ENCODE assay signal across 10 mouse cellular contexts in the genomic region with DNA sequence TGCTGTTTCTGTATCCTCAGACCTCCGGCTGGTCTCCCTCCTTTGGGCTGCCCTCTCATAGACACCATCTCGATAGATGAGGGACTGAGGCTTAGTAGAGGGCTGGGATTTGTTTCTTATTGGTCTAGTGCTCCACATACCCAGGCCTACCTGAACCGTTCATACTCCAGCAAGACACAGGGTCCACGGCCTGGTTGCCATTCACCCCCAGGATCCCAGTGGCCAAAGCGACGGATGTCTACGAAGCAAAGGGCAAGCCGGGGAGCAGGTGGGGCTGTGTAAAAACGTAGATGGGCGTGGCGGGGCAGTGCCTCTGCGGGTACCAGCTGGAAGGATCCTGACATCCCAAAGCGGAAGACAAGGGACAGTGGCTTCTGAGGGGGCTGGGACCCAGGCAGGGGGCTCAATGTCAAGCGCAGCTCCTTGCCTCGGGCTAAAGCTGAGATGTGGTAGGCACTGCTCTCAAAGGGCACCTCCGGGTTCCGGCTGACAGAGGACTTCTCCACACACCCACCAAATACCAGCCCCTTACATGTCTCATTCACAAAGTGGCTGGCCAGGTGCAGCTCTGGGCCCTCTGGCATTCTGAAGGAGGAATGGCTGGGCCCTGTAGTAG. TPM values are rescaled to one million over a fixed set of nuclear protein-coding genes. Genes with fewer than 3 reads are reported as not detected.
DNase-seq lines count a peak whose midpoint lies in the region; ATAC-seq and TF ChIP-seq lines count a peak whose summit lies in the region.
"Had no signal": no experiment of that assay in that cellular context is flagged by ENCODE, and none has a peak within 500 bp of the region (broad histone marks: within the 10 kb centered on the region; RNA-seq: fewer than 3 reads in every experiment).

No protein-coding gene starts in this region.

- H3K27me3 ChIP-seq in heart, postnatal 0 days (ENCODE audit: control insufficient read depth, insufficient read depth, low read length), result no peaks in the 10 kb centered on the region
- no peaks in the 10 kb centered on the region for H3K27me3 ChIP-seq in megakaryocyte, embryonic 14.5 days (replicated peaks)
- H3K27me3 ChIP-seq in forebrain, postnatal 0 days (ENCODE audit: insufficient read depth, low read length), result no peaks in the 10 kb centered on the region
- no peaks in the 10 kb centered on the region for H3K27me3 ChIP-seq in midbrain, postnatal 0 days (ENCODE audit: insufficient read depth, low read length)

- H3K9ac ChIP-seq in heart, postnatal 0 days (replicated peaks; ENCODE audit: low read depth, low read length), result 0 out of 2 replicates have a peak overlapping the region, but pooled peaks have one; percentile 58
- no peak overlapping the region for H3K9ac ChIP-seq in forebrain, postnatal 0 days
- no peak overlapping the region for H3K9ac ChIP-seq in midbrain, postnatal 0 days (replicated peaks; ENCODE audit: low read length, poor library complexity, severe bottlenecking)

- H3K4me3 ChIP-seq in heart, postnatal 0 days (ENCODE audit: low read depth, low read length), result no peak overlapping the region
- H3K4me3 ChIP-seq in megakaryocyte, embryonic 14.5 days (replicated peaks), result peak overlapping the region; percentile 14
- no peak overlapping the region for H3K4me3 ChIP-seq in forebrain, postnatal 0 days (ENCODE audit: low read depth, low read length)
- no peak overlapping the region for H3K4me3 ChIP-seq in midbrain, postnatal 0 days (ENCODE audit: low read depth, low read length)

- no peaks in the 10 kb centered on the region for H3K9me3 ChIP-seq in heart, postnatal 0 days (replicated peaks; ENCODE audit: control insufficient read depth, low read length)
- H3K9me3 ChIP-seq in megakaryocyte, embryonic 14.5 days, result no peaks in the 10 kb centered on the region
- no peaks in the 10 kb centered on the region for H3K9me3 ChIP-seq in forebrain, postnatal 0 days (ENCODE audit: low read length)
- no peaks in the 10 kb centered on the region for H3K9me3 ChIP-seq in midbrain, postnatal 0 days (ENCODE audit: low read length)

- peaks cover 6% of the 10 kb centered on the region for H3K4me1 ChIP-seq in heart, postnatal 0 days (ENCODE audit: control insufficient read depth, insufficient read depth)
- H3K4me1 ChIP-seq in megakaryocyte, embryonic 14.5 days, result peaks cover 31% of the 10 kb centered on the region
- 0 out of 2 replicates have a peak, but pooled peaks cover 3% of the 10 kb centered on the region for H3K4me1 ChIP-seq in forebrain, postnatal 0 days (ENCODE audit: insufficient read depth)
- peaks cover 8% of the 10 kb centered on the region; the same call in 1 of the 2 replicates for H3K4me1 ChIP-seq in midbrain, postnatal 0 days (ENCODE audit: insufficient read depth, low read length)

- no peak overlapping the region for H3K27ac ChIP-seq in heart, postnatal 0 days (ENCODE audit: low read depth)
- no peak overlapping the region for H3K27ac ChIP-seq in forebrain, postnatal 0 days (ENCODE audit: low read depth, low read length)
- H3K27ac ChIP-seq in midbrain, postnatal 0 days (ENCODE audit: low read depth, low read length), result peak overlapping the region; percentile 87; the same call in 1 of the 2 replicates

- H3K36me3 ChIP-seq in heart, postnatal 0 days (replicated peaks; ENCODE audit: control insufficient read depth, insufficient read depth, low read length), result peaks cover 8% of the 10 kb centered on the region
- H3K36me3 ChIP-seq in megakaryocyte, embryonic 14.5 days (replicated peaks; ENCODE audit: low read length), result peaks cover 44% of the 10 kb centered on the region
- peaks cover 13% of the 10 kb centered on the region; the same call in 1 of the 2 replicates for H3K36me3 ChIP-seq in forebrain, postnatal 0 days (ENCODE audit: insufficient read depth)
- peaks cover 14% of the 10 kb centered on the region for H3K36me3 ChIP-seq in midbrain, postnatal 0 days (ENCODE audit: insufficient read depth, low read length)

- no peak overlapping the region; the same call in 1 of the 2 replicates for H3K4me2 ChIP-seq in heart, postnatal 0 days (ENCODE audit: low read depth, low read length)
- H3K4me2 ChIP-seq in forebrain, postnatal 0 days (ENCODE audit: low read depth), result 0 out of 2 replicates have a peak overlapping the region, but pooled peaks have one; percentile 79
- peak overlapping the region; percentile 75 for H3K4me2 ChIP-seq in midbrain, postnatal 0 days (ENCODE audit: low read depth, low read length, poor library complexity, severe bottlenecking)

- no peak for TF ChIP-seq EP300 in heart, postnatal 0 days (IDR thresholded peaks at IDR 0.05; ENCODE audit: low read depth)

- no peak for TF ChIP-seq CTCF in heart, postnatal 0 days (IDR thresholded peaks at IDR 0.05; ENCODE audit: low read depth)
- no peak for TF ChIP-seq CTCF in forebrain, postnatal 0 days (IDR thresholded peaks at IDR 0.05; ENCODE audit: low read depth)
- no peak for TF ChIP-seq CTCF in midbrain, postnatal 0 days (IDR thresholded peaks at IDR 0.05)

- WGBS in heart, postnatal 0 days, result 85% methylated on average over 17 of the region's 17 CpGs
- 85% methylated on average over 17 of the region's 17 CpGs for whole genome bisulfite sequencing in forebrain, postnatal 0 days
- 88% methylated on average over 17 of the region's 17 CpGs for WGBS in midbrain, postnatal 0 days

- ATAC-seq in heart, postnatal 0 days (ENCODE audit: insufficient read depth, low read depth), result no peak
- no peak for ATAC-seq in megakaryocyte, adult 5-6 weeks (ENCODE audit: poor library complexity, severe bottlenecking)
- ATAC-seq in forebrain, postnatal 0 days, result no peak
- no peak for ATAC-seq in midbrain, postnatal 0 days (ENCODE audit: low FRiP score)
- ATAC-seq in frontal cortex, adult (ENCODE audit: low TSS enrichment), result no peak

- DNase-seq in heart, postnatal 0 days (ENCODE audit: low spot score), result no peak
- DNase-seq in heart, postnatal 4 days, result no peak
- DNase-seq in forebrain, postnatal 0 days, result no peak
- no peak for DNase-seq in midbrain, postnatal 0 days (ENCODE audit: low spot score)
- no peak for DNase-seq in layer of hippocampus, adult 18-20 months (ENCODE audit: low spot score in 2 of 2)
- DNase-seq: cerebellum, adult 11 months; heart, adult 18-20 months had no signal

RNA-seq across cellular contexts. Expression of gene Neil1, which starts 1.5 kb away (rescaled TPM):
- 10.3 and 13.6 TPM in 2 replicates for total RNA-seq in heart, postnatal 0 days (2014; rRNA removed; ENCODE audit: low replicate concordance)
- polyA plus RNA-seq in heart, postnatal 0 days (2015; fragmentation: Nextera tagmentation; extraction: Ambion mirVana), result 5.1 and 5.9 TPM in 2 replicates
- total RNA-seq in heart, postnatal 4 days (2021), result 1 to 10 TPM; 3.5 to 5.0 TPM
- polyA plus RNA-seq in megakaryocyte, embryonic 14.5 days (2012; ENCODE audit: insufficient read depth, low replicate concordance), result 9.2 and 10.4 TPM in 2 replicates
- total RNA-seq in megakaryocyte, adult 5-6 weeks (2015), result 5.4 and 5.5 TPM in 2 replicates
- 2.1 and 4.1 TPM in 2 replicates for total RNA-seq in megakaryocyte, adult 5-6 weeks (2017)
- 4.8 and 6.3 TPM in 2 replicates for total RNA-seq in forebrain, postnatal 0 days (2014; rRNA removed)
- 4.4 and 5.1 TPM in 2 replicates for polyA plus RNA-seq in forebrain, postnatal 0 days (2015; fragmentation: Nextera tagmentation; extraction: Ambion mirVana)
- total RNA-seq in midbrain, postnatal 0 days (2014; rRNA removed), result 6.1 and 7.8 TPM in 2 replicates
- 6.2 TPM in 2 replicates for polyA plus RNA-seq in midbrain, postnatal 0 days (2015; fragmentation: Nextera tagmentation; extraction: Ambion mirVana)
- total RNA-seq in layer of hippocampus, adult 18-20 months (2021), result 1 to 10 TPM; 6.4 to 7.8 TPM

RNA-seq across cellular contexts. Expression of gene Commd4, which starts 11.6 kb away (rescaled TPM):
- total RNA-seq in heart, postnatal 0 days (2014; rRNA removed; ENCODE audit: low replicate concordance), result 21.1 and 45.2 TPM in 2 replicates
- 69.4 and 71.8 TPM in 2 replicates for polyA plus RNA-seq in heart, postnatal 0 days (2015; fragmentation: Nextera tagmentation; extraction: Ambion mirVana)
- 10 to 100 TPM; 31.1 to 33.0 TPM for total RNA-seq in heart, postnatal 4 days (2021)
- polyA plus RNA-seq in megakaryocyte, embryonic 14.5 days (2012; ENCODE audit: insufficient read depth, low replicate concordance), result 35.2 and 48.8 TPM in 2 replicates
- 100 and 108 TPM in 2 replicates for total RNA-seq in megakaryocyte, adult 5-6 weeks (2015)
- total RNA-seq in megakaryocyte, adult 5-6 weeks (2017), result 150 and 151 TPM in 2 replicates
- 68.2 and 85.6 TPM in 2 replicates for total RNA-seq in forebrain, postnatal 0 days (2014; rRNA removed)
- polyA plus RNA-seq in forebrain, postnatal 0 days (2015; fragmentation: Nextera tagmentation; extraction: Ambion mirVana), result 177 and 220 TPM in 2 replicates
- total RNA-seq in midbrain, postnatal 0 days (2014; rRNA removed), result 56.9 and 72.8 TPM in 2 replicates
- 184 and 201 TPM in 2 replicates for polyA plus RNA-seq in midbrain, postnatal 0 days (2015; fragmentation: Nextera tagmentation; extraction: Ambion mirVana)
- 10 to 100 TPM; 83.8 to 84.6 TPM for total RNA-seq in layer of hippocampus, adult 18-20 months (2021)

RNA-seq across cellular contexts. Expression of gene Man2c1, which starts 16.1 kb away (rescaled TPM):
- total RNA-seq in heart, postnatal 0 days (2014; rRNA removed; ENCODE audit: low replicate concordance), result 106 and 138 TPM in 2 replicates
- polyA plus RNA-seq in heart, postnatal 0 days (2015; fragmentation: Nextera tagmentation; extraction: Ambion mirVana), result 31.8 and 35.6 TPM in 2 replicates
- 10 to 100 TPM; 58.8 to 68.4 TPM for total RNA-seq in heart, postnatal 4 days (2021)
- polyA plus RNA-seq in megakaryocyte, embryonic 14.5 days (2012; ENCODE audit: insufficient read depth, low replicate concordance), result 50.4 and 95.7 TPM in 2 replicates
- total RNA-seq in megakaryocyte, adult 5-6 weeks (2015), result 27.4 and 47.7 TPM in 2 replicates
- 33.6 and 35.4 TPM in 2 replicates for total RNA-seq in megakaryocyte, adult 5-6 weeks (2017)
- 131 and 145 TPM in 2 replicates for total RNA-seq in forebrain, postnatal 0 days (2014; rRNA removed)
- polyA plus RNA-seq in forebrain, postnatal 0 days (2015; fragmentation: Nextera tagmentation; extraction: Ambion mirVana), result 50.0 and 64.3 TPM in 2 replicates
- total RNA-seq in midbrain, postnatal 0 days (2014; rRNA removed), result 161 and 186 TPM in 2 replicates
- polyA plus RNA-seq in midbrain, postnatal 0 days (2015; fragmentation: Nextera tagmentation; extraction: Ambion mirVana), result 69.9 and 79.3 TPM in 2 replicates
- 100 to 1,000 TPM; 127 to 155 TPM for total RNA-seq in layer of hippocampus, adult 18-20 months (2021)
